Mouse (Mus musculus): ENCODE measurements around the gene Mr1. TPM values are rescaled to one million over a fixed set of nuclear protein-coding genes. Genes with fewer than 3 reads are reported as not detected.

The Mr1 gene
- polyA plus RNA-seq, 1 experiment, result 14.1 TPM

GRCm38 (mm10) chr1:155093971-155094707 is 52.5 kb downstream of the Mr1 start:
- no peak for DNase-seq (ENCODE audit: low read depth)

- no peak for DNase-seq (ENCODE audit: low read depth)
Observed at GRCm38 (mm10) chr1:155093145-155093791, 53.3 kb downstream of the Mr1 start.

- DNase-seq (ENCODE audit: low read depth), result no peak
Observed at GRCm38 (mm10) chr1:155091842-155092800, 54.5 kb downstream of the Mr1 start.

- no peak for DNase-seq (ENCODE audit: low read depth)
Observed at GRCm38 (mm10) chr1:155091374-155091841, 55.2 kb downstream of the Mr1 start.

- no peak for DNase-seq (ENCODE audit: low read depth)
Observed at GRCm38 (mm10) chr1:155090736-155091135, 55.9 kb downstream of the Mr1 start.

GRCm38 (mm10) chr1:155090327-155090726 is 56.3 kb downstream of the Mr1 start:
- no peak for DNase-seq (ENCODE audit: low read depth)

GRCm38 (mm10) chr1:155088847-155089603 is 57.6 kb downstream of the Mr1 start:
- no peak for DNase-seq (ENCODE audit: low read depth)

GRCm38 (mm10) chr1:155088046-155088445 is 58.6 kb downstream of the Mr1 start:
- DNase-seq (ENCODE audit: low read depth), result no peak

GRCm38 (mm10) chr1:155086893-155087292 is 59.7 kb downstream of the Mr1 start:
- no peak for DNase-seq (ENCODE audit: low read depth)

GRCm38 (mm10) chr1:155086416-155086815 is 60.2 kb downstream of the Mr1 start:
- DNase-seq (ENCODE audit: low read depth), result no peak

- DNase-seq (ENCODE audit: low read depth), result no peak
Observed at GRCm38 (mm10) chr1:155084839-155085238, 61.8 kb downstream of the Mr1 start.

GRCm38 (mm10) chr1:155083271-155084265 is 63.0 kb downstream of the Mr1 start:
- no peak for DNase-seq (ENCODE audit: low read depth)

- no peak for DNase-seq (ENCODE audit: low read depth)
Observed at GRCm38 (mm10) chr1:155082965-155083268, 63.7 kb downstream of the Mr1 start.

GRCm38 (mm10) chr1:155082158-155082964 is 64.3 kb downstream of the Mr1 start:
- DNase-seq (ENCODE audit: low read depth), result no peak

GRCm38 (mm10) chr1:155077675-155078074 is 68.9 kb downstream of the Mr1 start:
- DNase-seq (ENCODE audit: low read depth), result no peak
